Mouse (Mus musculus): ENCODE data around the gene Zbtb8os. TPM values are rescaled to one million over a fixed set of nuclear protein-coding genes. Genes with fewer than 3 reads are reported as not detected.

The Zbtb8os gene
- polyA plus RNA-seq, 1 experiment from 2014 or later, result 23.7 TPM

DNA sequence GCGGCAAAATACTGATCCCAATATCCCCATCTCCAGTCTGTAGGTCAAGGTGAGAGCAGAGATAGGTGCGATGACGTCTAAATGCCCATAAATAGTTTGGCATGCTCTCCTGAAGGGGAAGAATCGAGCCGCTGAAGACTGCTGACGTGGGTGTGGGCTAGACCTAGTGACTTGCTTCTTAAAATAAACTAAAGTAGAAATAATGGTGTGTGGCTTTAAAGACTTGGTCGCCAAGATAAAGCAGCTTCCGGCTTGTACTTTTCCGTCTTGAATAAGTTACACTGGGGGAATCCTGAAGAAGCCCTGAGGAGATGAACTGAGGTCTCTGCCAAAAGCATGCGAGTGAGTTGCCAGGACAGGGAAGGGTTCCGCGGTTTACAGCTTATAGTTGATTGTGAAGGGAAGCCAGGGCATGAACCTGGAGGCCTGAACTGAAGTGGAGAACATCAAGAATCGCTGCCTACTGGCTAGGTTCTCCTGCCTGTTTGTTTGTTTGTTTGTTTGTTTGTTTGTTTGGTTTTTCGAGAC, 54.8 kb downstream of the Zbtb8os start:
- H3K27ac ChIP-seq, result no peak overlapping the region
- 87% methylated on average over 14 of the region's 14 CpGs for WGBS
- no peak for DNase-seq (ENCODE audit: low spot score)
- no peaks in the 10 kb centered on the region for H3K27me3 ChIP-seq (ENCODE audit: control insufficient read depth, insufficient read depth, low read length)
- no peak overlapping the region for H3K4me3 ChIP-seq (replicated peaks; ENCODE audit: low read length)
- no peak overlapping the region for H3K4me2 ChIP-seq (replicated peaks)
- H3K4me1 ChIP-seq (replicated peaks; ENCODE audit: control insufficient read depth, insufficient read depth, low read length), result no peaks in the 10 kb centered on the region; the same call in 1 of the 2 replicates
- H3K9me3 ChIP-seq (ENCODE audit: control insufficient read depth, low read length), result no peaks in the 10 kb centered on the region
- no peaks in the 10 kb centered on the region for H3K36me3 ChIP-seq (replicated peaks; ENCODE audit: control insufficient read depth, insufficient read depth)
- no peak overlapping the region for H3K9ac ChIP-seq
- no peak for ATAC-seq (ENCODE audit: low FRiP score)

DNA sequence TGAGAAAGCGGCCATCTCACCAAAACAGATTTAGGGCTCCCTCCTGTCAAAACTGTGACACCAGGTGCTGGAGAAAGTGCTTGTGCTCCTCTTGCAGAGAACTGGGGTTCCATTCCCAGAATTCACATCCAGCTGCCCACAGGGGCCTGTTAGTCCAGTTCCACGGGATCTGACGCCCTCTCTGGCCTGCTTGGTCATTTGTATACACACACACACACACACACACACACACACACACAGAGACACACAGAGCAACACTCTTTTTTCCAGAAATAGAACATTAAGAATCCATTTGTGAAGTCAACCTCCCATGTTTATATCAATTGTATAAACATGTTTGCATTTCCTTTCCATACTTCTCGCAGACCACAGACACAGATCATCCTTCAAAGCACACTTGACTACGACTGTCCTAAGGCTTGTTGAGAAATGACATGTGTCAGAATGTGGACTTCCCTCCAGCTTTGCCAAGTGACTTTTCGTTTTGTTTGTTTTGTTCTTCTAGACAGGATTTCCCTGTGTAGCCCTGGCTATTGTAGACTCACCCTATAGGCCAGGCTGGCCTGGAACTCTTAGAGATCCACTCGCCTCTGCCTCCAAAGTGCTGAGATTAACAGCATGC, 55.6 kb downstream of the Zbtb8os start:
- Histone ChIP-seq H3K4me1 (replicated peaks; ENCODE audit: control insufficient read depth, insufficient read depth, low read length) (no peaks in the 10 kb centered on the region; the same call in 1 of the 2 replicates), H3K27me3 (ENCODE audit: control insufficient read depth, insufficient read depth, low read length) (no peaks in the 10 kb centered on the region), H3K4me2 (replicated peaks) (no peak overlapping the region), H3K27ac (no peak overlapping the region), H3K4me3 (replicated peaks; ENCODE audit: low read length) (no peak overlapping the region), H3K9me3 (ENCODE audit: control insufficient read depth, low read length) (no peaks in the 10 kb centered on the region), H3K9ac (no peak overlapping the region), H3K36me3 (replicated peaks; ENCODE audit: control insufficient read depth, insufficient read depth) (no peaks in the 10 kb centered on the region)
- ATAC-seq (ENCODE audit: low FRiP score) (no peak), DNase-seq (ENCODE audit: low spot score) (no peak)
- 88% methylated on average over 7 of the region's 7 CpGs for WGBS

GRCm38 (mm10) chr4:129394089-129394870, 58.8 kb downstream of the Zbtb8os start:
- Histone ChIP-seq H3K4me3 (replicated peaks; ENCODE audit: low read length) (no peak overlapping the region), H3K9me3 (ENCODE audit: control insufficient read depth, low read length) (no peaks in the 10 kb centered on the region), H3K4me2 (replicated peaks) (no peak overlapping the region), H3K9ac (no peak overlapping the region), H3K4me1 (replicated peaks; ENCODE audit: control insufficient read depth, insufficient read depth, low read length) (no peaks in the 10 kb centered on the region; the same call in 1 of the 2 replicates), H3K27ac (no peak overlapping the region), H3K27me3 (ENCODE audit: control insufficient read depth, insufficient read depth, low read length) (no peaks in the 10 kb centered on the region), H3K36me3 (replicated peaks; ENCODE audit: control insufficient read depth, insufficient read depth) (no peaks in the 10 kb centered on the region)
- no peak for ATAC-seq (ENCODE audit: low FRiP score)
- DNase-seq (ENCODE audit: low spot score), result no peak
- 42% methylated on average over 12 of the region's 12 CpGs for WGBS

GRCm38 (mm10) chr4:129396960-129397359, 61.5 kb downstream of the Zbtb8os start:
- 89% methylated on average over 3 of the region's 3 CpGs for WGBS
- H3K9me3 ChIP-seq (ENCODE audit: control insufficient read depth, low read length), result no peaks in the 10 kb centered on the region
- no peaks in the 10 kb centered on the region for H3K27me3 ChIP-seq (ENCODE audit: control insufficient read depth, insufficient read depth, low read length)
- no peaks in the 10 kb centered on the region for H3K36me3 ChIP-seq (replicated peaks; ENCODE audit: control insufficient read depth, insufficient read depth)
- H3K4me3 ChIP-seq (replicated peaks; ENCODE audit: low read length), result no peak overlapping the region
- no peak overlapping the region for H3K4me2 ChIP-seq (replicated peaks)
- H3K27ac ChIP-seq, result no peak overlapping the region
- DNase-seq (ENCODE audit: low spot score) (no peak), ATAC-seq (ENCODE audit: low FRiP score) (no peak)
- no peak overlapping the region for H3K9ac ChIP-seq
- H3K4me1 ChIP-seq (replicated peaks; ENCODE audit: control insufficient read depth, insufficient read depth, low read length), result no peaks in the 10 kb centered on the region; the same call in 1 of the 2 replicates

DNA sequence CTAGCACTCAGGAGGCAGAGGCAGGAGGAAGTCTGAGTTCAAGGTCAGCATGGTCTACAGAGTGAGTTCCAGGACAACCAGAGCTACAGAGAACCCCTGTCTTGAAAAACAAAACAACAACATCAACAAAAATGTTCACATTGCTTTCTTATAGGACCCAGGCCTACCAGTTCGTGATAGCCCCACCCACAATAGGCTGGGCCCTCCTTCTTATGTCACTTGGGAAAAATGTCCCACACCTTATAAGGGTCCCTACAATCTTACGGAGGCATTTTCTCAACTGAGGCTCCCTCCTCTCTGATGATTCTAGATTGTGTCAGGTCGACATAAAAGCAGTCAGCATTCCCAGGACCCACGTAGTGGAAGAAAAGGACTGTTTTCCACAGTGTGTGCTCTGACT, 64.3 kb downstream of the Zbtb8os start:
- Histone ChIP-seq H3K4me1 (replicated peaks; ENCODE audit: control insufficient read depth, insufficient read depth, low read length) (no peaks in the 10 kb centered on the region), H3K36me3 (replicated peaks; ENCODE audit: control insufficient read depth, insufficient read depth) (no peaks in the 10 kb centered on the region), H3K27ac (no peak overlapping the region), H3K9me3 (ENCODE audit: control insufficient read depth, low read length) (no peaks in the 10 kb centered on the region), H3K9ac (no peak overlapping the region), H3K4me3 (replicated peaks; ENCODE audit: low read length) (no peak overlapping the region), H3K27me3 (ENCODE audit: control insufficient read depth, insufficient read depth, low read length) (no peaks in the 10 kb centered on the region), H3K4me2 (replicated peaks) (no peak overlapping the region)
- WGBS, result 74% methylated on average over 4 of the region's 4 CpGs
- no peak for ATAC-seq (ENCODE audit: low FRiP score)
- no peak for DNase-seq (ENCODE audit: low spot score)

Other genes starting within 250 kb of the Zbtb8os start
- gene Tmem54, start 230.1 kb upstream of the Zbtb8os start, polyA plus RNA-seq (2014; fragmentation: Nextera tagmentation; extraction: Ambion mirVana), result 0.33 TPM in 1 of 2 replicates, not detected in the other
- gene Hpca, start 213.7 kb upstream of the Zbtb8os start, polyA plus RNA-seq (2014; fragmentation: Nextera tagmentation; extraction: Ambion mirVana), result 56.2 and 68.7 TPM in 2 replicates
- gene Fndc5, start 198.7 kb upstream of the Zbtb8os start, polyA plus RNA-seq (2014; fragmentation: Nextera tagmentation; extraction: Ambion mirVana), result 14.5 and 15.4 TPM in 2 replicates
- 17.3 and 19.3 TPM in 2 replicates for gene S100pbp, start 146.0 kb upstream of the Zbtb8os start, polyA plus RNA-seq (2014; fragmentation: Nextera tagmentation; extraction: Ambion mirVana)
- 111 and 118 TPM in 2 replicates for gene Yars, start 145.9 kb upstream of the Zbtb8os start, polyA plus RNA-seq (2014; fragmentation: Nextera tagmentation; extraction: Ambion mirVana)
- 5.8 and 7.0 TPM in 2 replicates for gene C77080, start 74.3 kb upstream of the Zbtb8os start, polyA plus RNA-seq (2014; fragmentation: Nextera tagmentation; extraction: Ambion mirVana)
- 1.2 and 2.2 TPM in 2 replicates for gene Sync, start 48.1 kb upstream of the Zbtb8os start, polyA plus RNA-seq (2014; fragmentation: Nextera tagmentation; extraction: Ambion mirVana)
- gene Rbbp4, start 325 bp upstream of the Zbtb8os start, polyA plus RNA-seq (2014; fragmentation: Nextera tagmentation; extraction: Ambion mirVana), result 251 and 261 TPM in 2 replicates
- 11.4 and 14.6 TPM in 2 replicates for gene Zbtb8a, start 42.4 kb downstream of the Zbtb8os start, polyA plus RNA-seq (2014; fragmentation: Nextera tagmentation; extraction: Ambion mirVana)
- gene Zbtb8b, start 105.2 kb downstream of the Zbtb8os start, polyA plus RNA-seq (2014; fragmentation: Nextera tagmentation; extraction: Ambion mirVana), result 15.0 and 17.6 TPM in 2 replicates
- gene Bsdc1, start 125.9 kb downstream of the Zbtb8os start, polyA plus RNA-seq (2014; fragmentation: Nextera tagmentation; extraction: Ambion mirVana), result 29.5 and 33.8 TPM in 2 replicates
- gene Tssk3, start 155.3 kb downstream of the Zbtb8os start, polyA plus RNA-seq (2014; fragmentation: Nextera tagmentation; extraction: Ambion mirVana), result 0.16 and 0.46 TPM in 2 replicates
- gene Fam229a, start 155.5 kb downstream of the Zbtb8os start, polyA plus RNA-seq (2014; fragmentation: Nextera tagmentation; extraction: Ambion mirVana), result 0.55 and 0.78 TPM in 2 replicates
- gene Marcksl1, start 177.9 kb downstream of the Zbtb8os start, polyA plus RNA-seq (2014; fragmentation: Nextera tagmentation; extraction: Ambion mirVana), result 1,580 and 1,755 TPM in 2 replicates
- gene Hdac1, start 207.0 kb downstream of the Zbtb8os start, polyA plus RNA-seq (2014; fragmentation: Nextera tagmentation; extraction: Ambion mirVana), result 76.0 and 79.8 TPM in 2 replicates
- gene Lck, start 237.9 kb downstream of the Zbtb8os start, polyA plus RNA-seq (2014; fragmentation: Nextera tagmentation; extraction: Ambion mirVana), result 10.6 and 13.0 TPM in 2 replicates
- gene Fam167b, start 242.9 kb downstream of the Zbtb8os start, polyA plus RNA-seq (2014; fragmentation: Nextera tagmentation; extraction: Ambion mirVana), result 0.39 and 1.0 TPM in 2 replicates